Mouse (Mus musculus): ENCODE results near the gene Bid. TPM values are rescaled to one million over a fixed set of nuclear protein-coding genes. Genes with fewer than 3 reads are reported as not detected.
A peak's percentile ranks its signal among the peaks of the same experiment; 100 is the strongest.

Gene Bid
- total and polyA plus RNA-seq, 3 experiments = 28.2 to 50.2 TPM; not detected in 1

- Histone ChIP-seq H3K79me2 (ENCODE audit: control insufficient read depth, insufficient read depth, low read length, poor library complexity) (no peaks in the 10 kb centered on the region), H3K9me3 (replicated peaks; ENCODE audit: insufficient read depth, low read length) (no peaks in the 10 kb centered on the region), H3K9ac (ENCODE audit: control insufficient read depth, low read depth, low read length, poor library complexity, severe bottlenecking) (no peak overlapping the region), H3K27ac (ENCODE audit: control insufficient read depth, low read depth, low read length) (no peak overlapping the region), H3K4me1 (ENCODE audit: control insufficient read depth in 1 of 2, insufficient read depth in 2 of 2, low read length in 2 of 2) (peaks cover 18 to 21% of the 10 kb centered on the region in 2 experiments), H3K27me3 (ENCODE audit: control insufficient read depth in 1 of 2, insufficient read depth in 2 of 2, low read length in 2 of 2) (no peaks in the 10 kb centered on the region), H3K36me3 (ENCODE audit: control insufficient read depth in 1 of 2, insufficient read depth in 2 of 2, low read length in 2 of 2) (peaks cover 0 to 8% of the 10 kb centered on the region in 2 experiments; a peak in 2 of 4 replicates), H3K4me3 (ENCODE audit: control insufficient read depth in 1 of 2, insufficient read depth in 1 of 2, low read depth in 2 of 2, low read length in 2 of 2) (no peak overlapping the region)
- no peak for DNase-seq (ENCODE audit: low read depth, low spot score)
- TF ChIP-seq JUND (IDR thresholded peaks at IDR 0.05; ENCODE audit: low read depth, low read length) (no peak), GATA1 (IDR thresholded peaks at IDR 0.05; ENCODE audit: low read depth, low read length) (0 out of 2 replicates have a peak, but pooled peaks have one; percentile 3), TCF12 (IDR thresholded peaks at IDR 0.05; ENCODE audit: low read depth, low read length) (no peak), BHLHE40 (IDR thresholded peaks at IDR 0.05; ENCODE audit: borderline replicate concordance, low read depth, low read length) (no peak), RAD21 (IDR thresholded peaks at IDR 0.05; ENCODE audit: low read depth, low read length) (no peak), E2F4 (IDR thresholded peaks at IDR 0.05; ENCODE audit: borderline replicate concordance, low read depth, low read length) (no peak), ETS1 (IDR thresholded peaks at IDR 0.05; ENCODE audit: low read depth, low read length) (peak; percentile 26; the same call in 1 of the 2 replicates), SIN3A (IDR thresholded peaks at IDR 0.05; ENCODE audit: low read length) (0 out of 2 replicates have a peak, but pooled peaks have one; percentile 15), MAFK (IDR thresholded peaks at IDR 0.05; ENCODE audit: borderline replicate concordance, low read depth, low read length) (no peak), ELF1 (IDR thresholded peaks at IDR 0.05; ENCODE audit: low read depth, low read length) (no peak), USF1 (IDR thresholded peaks at IDR 0.05; ENCODE audit: low read depth, low read length) (peak; percentile 36; the same call in 1 of the 2 replicates), ZKSCAN1 (IDR thresholded peaks at IDR 0.05; ENCODE audit: low read depth, low read length) (no peak), ZNF384 (IDR thresholded peaks at IDR 0.05; ENCODE audit: low read depth, low read length) (no peak), CHD1 (IDR thresholded peaks at IDR 0.05; ENCODE audit: low read depth, low read length) (no peak), MXI1 (IDR thresholded peaks at IDR 0.05; ENCODE audit: low read depth, low read length) (no peak), EP300 (IDR thresholded peaks at IDR 0.05; ENCODE audit: low read depth in 1 of 2, low read length in 2 of 2) (no peak), GABPA (IDR thresholded peaks at IDR 0.05; ENCODE audit: low read depth, low read length) (no peak), MAX (IDR thresholded peaks at IDR 0.05; ENCODE audit: low read length) (no peak), POLR2AphosphoS5 (IDR thresholded peaks at IDR 0.05; ENCODE audit: borderline replicate concordance, low read depth, low read length) (no peak), RCOR1 (IDR thresholded peaks at IDR 0.05; ENCODE audit: low read depth, low read length) (no peak), POLR2AphosphoS2 (IDR thresholded peaks at IDR 0.05; ENCODE audit: low read length) (no peak), MEF2A (IDR thresholded peaks at IDR 0.05; ENCODE audit: extremely low read depth, insufficient replicate concordance, low read depth, low read length, poor library complexity, severe bottlenecking) (no peak)
Measured at GRCm38 (mm10) chr6:120927765-120928164, 11.1 kb upstream of the Bid start.

Measured in MEL (cell line).